Mouse (Mus musculus) spleen, postnatal 36 days (tissue): ENCODE data around the gene Zfp575.

Experiments
- DNase-seq, 2 experiments: peaks; one replicate each; pipeline ENCODE4 v3.0.0; 2022; ENCODE audit warnings: low spot score in 2 of 2, mixed read lengths in 1 of 2

Zfp575 gene

DNA sequence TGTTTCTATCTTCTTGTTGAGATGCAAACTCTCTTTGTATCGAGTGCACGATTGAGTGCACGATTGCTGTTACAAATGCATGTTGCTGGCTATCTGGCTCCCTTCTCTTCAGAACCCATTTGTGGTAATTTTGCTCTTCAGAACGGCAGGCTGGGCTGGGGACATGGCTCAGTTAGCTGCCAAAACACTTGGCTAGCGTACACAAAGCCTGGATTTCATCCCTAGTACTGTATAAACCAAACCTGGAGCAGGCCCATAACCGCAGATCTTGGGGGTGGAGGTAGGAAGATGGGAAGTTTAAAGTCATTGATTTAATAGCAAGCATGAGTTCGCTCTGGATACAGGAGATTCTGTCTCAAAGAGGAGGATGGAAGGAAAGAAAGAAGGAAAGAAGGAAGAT lies 18.1 kb upstream of the Zfp575 start:
- no peak for DNase-seq

DNA sequence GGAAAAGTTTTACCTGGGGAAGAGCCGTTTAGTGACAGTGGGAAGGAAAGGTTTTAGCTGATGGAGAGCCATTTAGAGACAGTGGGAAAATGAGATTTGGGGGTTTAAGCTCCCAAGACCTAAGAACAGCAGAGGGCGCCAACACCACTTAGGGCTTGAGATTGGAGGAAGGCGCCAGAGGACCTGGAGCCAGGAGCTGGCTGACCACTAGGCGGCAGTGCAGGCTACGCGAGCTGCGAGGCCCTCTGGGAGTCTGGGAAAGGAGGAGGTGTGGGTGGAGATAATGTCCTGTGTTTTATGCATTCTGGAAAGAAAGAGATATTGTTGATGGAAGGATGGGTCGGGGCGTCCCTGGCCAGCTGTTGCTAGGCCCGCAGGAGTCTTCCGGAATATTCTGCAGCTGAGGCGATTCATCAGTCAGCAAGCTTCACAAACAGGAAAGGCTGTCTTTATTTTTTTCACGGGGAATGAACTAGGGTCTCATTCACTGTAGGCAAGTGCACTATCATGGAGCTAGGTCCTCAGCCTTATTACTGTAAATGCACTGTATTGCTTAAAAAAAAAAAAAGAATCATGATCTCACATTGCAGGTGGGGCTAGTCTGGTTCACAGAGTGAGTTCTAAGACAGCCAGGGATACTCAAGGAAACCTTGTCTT lies 13.6 kb upstream of the Zfp575 start:
- peak; percentile 87 to 89 for DNase-seq

DNA sequence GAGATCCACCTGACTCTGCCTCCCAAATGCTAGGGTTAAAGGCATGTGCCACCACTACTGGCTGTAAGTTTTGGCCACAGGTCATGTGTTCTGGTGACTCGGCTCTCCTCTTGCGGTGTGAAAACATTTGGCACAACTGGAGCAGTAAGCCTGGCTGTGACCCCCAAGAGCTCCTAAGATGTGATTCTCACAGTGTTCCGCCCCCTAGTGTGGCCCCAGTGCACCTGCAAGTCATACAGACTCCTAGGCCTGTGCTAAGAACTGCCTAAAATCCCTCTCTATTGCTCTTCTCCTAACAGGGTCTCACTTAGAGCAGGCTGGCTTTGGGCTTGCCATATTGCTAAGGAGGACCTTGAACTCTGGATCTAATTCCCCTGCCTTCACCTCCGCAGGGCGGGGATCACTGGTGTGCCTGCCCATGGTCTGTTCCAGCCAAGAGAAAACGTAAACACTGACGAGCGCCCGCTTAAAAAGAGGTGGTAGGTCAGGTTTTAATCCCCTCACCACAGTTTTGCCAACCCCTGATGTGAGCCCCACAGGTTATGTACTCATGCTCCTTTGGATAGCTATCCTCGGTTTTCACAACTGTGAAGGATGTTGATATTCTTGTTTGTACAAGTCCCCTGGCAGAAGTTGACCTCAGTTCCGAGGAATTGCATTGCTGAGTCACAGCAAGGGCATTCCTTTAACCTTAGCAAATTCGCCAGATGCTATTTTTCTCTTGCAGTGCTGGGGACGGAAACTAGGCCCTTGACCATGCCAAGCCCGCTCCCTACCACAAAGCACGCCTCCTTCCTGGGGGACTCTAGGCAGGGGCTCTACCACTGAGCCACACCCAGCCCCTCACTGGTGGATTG lies 12.0 kb upstream of the Zfp575 start:
- DNase-seq, result no peak

DNA sequence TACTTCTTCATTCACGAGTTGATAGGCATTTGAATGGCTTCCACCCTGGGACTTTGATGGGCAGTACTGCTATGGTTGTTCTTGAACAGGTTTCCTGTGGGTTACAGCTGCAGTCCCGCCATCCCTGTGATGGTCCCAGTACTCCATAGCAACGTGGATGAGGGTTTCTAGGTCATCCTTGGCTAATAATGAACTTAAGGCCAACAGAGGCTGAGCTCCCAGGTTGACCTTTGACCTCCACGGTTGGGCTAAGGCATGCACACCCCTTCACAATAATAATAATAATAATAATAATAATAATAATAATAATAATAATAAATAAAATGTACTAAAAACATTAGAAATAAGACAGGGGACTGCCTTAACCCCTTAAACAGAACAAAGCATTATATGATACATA lies 10.7 kb upstream of the Zfp575 start:
- no peak for DNase-seq

DNA sequence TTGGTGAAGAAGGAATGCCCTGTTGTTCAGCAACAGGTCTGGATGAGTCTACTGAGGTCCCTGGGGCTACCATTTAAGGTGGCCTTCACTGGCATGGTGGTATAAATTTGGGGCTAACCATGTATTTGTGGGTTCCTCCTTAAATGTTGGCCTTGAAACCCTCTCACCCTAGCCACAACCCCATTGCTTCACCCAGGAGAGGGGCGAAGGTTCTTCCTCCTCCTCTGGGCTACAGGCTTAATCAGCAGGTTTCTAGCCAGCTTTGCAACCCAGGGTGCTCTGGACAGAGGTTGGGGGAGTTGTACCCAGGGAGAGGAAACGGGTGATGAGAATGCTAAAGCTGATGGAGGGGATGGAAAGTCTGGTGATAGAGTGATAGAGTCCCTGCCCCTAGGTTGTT lies 8.0 kb upstream of the Zfp575 start:
- DNase-seq, result no peak

DNA sequence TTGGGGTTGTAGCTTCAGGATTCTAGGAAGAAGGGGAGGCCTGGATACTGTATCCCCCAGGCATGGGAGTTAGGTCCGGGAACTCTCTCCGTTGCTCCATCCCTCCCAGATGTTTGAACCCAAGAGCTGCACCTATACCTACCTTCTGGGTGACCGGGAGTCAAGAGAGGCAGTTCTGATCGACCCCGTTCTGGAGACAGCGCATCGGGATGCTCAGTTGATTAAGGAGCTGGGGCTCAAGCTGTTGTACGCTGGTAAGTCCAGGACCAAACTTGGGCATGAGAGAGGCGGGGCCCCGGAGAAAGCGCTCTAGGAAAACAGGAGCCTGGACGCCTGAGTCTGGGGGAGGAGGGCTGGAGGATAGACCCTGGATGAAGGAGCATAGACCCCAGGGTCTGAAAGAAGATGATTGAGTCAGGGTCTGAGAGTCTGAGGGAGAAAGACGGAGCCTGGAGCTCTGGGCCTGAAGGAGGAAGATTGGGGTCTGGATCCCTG lies 6.9 kb upstream of the Zfp575 start:
- no peak for DNase-seq

DNA sequence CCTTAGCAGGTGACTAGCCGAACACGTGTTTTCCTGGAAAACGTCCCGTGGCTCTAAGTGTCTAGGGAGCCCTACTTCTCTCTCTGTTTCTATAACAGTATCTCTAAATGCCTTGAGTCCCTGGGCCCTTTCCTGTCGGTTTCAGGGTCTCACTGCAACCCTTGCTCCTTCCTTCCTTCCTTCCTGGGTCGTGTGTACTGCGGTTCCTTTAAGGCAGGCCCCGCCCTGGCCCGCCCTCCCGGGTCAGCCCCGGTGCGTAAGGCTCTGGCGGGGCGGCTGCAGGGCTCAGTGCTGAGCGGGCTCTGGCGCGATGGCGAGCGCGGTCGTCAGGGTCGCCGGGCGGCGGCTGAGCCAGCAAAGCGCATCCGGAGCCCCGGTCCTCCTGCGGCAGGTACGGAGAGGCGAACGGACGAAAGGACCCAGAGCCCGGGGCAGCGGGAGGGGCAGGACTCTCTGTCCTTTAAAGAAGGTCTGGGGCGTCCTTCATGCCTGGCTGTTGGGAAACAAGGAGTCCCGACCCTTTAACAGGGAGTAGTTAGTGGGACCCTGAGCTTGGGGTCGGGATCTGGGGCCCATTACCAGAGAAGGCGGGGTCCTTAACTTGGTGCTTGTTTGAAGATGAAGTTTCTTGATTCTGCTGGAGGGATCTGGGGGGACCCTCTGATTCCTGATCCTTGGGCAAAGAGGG lies 6.3 kb upstream of the Zfp575 start:
- DNase-seq, result peak; percentile 80 to 83

DNA sequence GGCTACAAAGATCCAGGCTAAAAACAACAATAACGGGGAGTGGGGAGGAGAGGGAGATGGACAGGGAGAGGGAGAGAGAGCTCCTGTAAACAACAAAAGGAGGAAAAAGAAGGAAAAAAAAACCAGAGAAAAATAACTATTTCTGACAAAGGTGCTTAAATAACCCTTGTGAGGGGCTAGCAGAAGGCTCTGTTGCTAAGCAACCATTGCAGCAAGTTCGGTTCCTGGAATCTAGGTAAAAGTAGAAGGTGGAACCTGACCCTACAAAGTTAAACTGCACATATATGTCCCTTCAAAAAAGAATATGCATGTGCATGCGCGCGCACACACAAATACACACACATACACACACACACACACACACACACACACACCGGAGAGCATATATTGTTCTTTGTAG lies 5.3 kb upstream of the Zfp575 start:
- no peak for DNase-seq

DNA sequence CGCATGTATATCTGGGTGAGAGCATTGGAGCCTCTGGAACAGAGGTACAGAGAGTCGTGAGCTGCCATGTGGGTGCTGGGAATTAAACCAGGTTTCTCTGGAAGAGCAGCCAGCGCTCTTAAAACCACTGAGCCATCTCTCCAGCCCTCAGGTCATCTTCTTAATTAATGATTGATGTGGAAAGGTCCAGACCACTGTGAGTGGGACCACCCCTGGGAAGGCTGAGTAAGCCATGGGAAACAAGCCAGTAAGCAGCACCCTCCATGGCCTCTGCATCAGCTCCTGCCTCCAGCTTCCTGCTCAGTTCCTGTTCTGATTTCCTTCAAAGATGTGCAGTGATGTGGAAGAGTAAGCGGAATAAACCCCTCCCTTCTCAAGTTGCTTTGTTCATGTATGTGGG lies 4.7 kb upstream of the Zfp575 start:
- no peak for DNase-seq

DNA sequence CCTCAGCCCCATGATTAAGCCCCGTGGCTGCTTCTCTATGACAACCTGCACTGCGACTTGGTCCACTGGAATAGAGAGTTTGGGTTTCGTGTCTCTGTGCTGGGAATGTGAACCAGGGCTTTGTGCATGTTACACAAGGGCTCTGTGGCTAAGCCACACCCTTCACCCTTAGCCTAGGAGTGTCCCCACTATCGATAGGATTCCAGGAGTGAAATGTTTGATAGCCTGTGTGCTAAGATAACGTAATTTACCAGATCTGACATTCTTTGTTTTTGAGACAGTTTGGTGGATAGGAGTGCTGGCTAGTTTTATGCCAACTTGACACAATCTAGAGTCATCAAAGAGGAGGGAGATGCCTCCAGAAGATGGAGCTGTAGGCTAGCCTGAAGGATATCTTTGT lies 4.3 kb upstream of the Zfp575 start:
- no peak for DNase-seq

DNA sequence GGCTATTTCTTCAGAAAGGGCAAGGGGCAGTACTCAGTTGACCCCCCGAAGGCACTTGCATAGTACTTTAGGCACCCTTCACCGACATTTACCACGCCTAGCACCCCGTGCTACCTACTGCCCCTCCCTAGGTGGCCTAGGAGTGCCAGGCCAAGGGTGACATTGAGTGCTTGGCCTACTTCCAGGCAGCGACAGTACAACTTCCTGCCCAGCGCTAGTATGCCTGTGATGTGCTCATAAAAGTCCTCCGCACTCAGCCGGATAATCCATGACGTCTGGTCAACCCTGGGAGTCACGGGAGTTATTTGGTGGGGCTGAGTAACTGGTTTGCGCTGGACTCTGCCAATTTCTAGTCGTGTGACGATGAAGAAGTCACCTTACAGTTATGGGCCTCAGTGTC lies 895 bp upstream of the Zfp575 start:
- no peak for DNase-seq

DNA sequence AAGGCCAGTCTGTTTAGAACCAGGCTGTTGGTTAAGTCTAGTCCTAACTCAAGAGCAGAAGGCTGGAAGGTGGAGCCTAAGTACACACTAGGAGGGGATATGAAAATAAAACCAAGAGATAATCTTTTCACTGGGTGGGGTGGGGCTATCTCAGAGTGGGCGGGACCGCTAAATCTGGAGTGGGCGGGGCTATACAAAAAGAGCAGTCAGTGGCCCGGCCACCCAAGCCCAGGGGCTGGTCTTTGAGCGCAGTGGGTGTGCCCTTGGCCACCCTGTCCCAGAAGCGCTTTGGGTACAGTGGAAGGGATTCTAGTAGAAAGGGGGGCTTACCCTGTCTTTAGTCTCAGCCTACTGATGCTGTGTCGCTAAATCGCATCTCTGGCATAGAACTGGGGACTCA lies 613 bp downstream of the Zfp575 start:
- DNase-seq, result no peak

DNA sequence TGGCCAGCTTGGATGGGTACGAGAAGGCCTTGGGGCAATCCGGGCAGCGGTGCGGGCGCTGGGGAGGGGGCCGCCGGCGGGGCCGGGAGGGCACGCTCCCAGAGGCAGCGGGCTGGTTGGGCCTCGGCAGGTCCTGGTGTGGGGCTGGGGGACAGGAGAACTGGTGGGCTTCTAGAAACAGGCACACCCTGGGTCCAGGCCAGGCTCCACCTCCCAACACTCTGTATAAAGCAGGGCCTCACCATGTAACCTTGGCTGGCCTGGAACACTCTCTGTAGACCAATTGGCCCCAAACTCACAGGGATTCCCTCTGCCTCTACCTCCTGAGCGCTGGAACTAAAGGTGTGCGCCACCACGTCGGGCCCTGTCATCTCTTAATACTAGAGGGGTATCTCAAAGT lies 1.4 kb downstream of the Zfp575 start:
- no peak for DNase-seq

DNA sequence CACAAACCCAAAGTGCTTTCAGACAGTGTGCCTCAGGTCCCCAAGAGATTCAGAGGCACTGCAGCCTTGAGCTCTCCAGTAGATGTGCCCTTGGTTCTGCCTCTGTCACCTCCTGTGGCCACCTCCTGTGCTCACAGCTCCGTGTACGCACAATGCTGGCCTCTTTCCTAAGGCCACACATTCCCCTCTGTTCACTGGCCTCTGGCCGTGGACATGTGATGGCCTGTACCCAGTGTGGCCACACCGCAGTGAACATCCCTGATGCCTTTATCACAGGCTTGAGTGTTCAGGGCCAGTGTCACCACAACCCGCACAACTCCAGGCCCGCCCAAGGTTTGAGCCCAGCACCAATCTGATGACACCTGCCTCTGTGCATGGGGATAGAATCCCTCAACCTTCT lies 2.6 kb downstream of the Zfp575 start:
- DNase-seq, result no peak

DNA sequence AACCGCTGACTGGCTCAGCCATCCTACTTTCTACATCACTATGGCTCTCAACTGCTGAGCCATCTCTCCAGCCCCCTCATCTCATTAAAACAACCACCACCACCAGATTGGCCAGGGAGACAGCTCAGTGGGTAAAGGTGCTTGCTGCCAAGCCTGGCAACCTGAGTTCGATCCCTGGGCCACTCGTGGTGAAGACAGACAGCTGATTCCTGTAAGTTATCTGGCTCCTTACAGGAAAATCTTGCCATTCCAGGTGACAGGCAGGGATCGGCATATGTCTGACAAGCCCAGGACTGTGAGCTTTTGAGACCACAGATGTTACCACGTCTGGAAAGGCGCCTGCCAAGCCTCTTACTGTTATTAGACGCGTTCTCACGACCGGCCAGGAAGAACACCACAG lies 9.6 kb downstream of the Zfp575 start:
- DNase-seq, result no peak

DNA sequence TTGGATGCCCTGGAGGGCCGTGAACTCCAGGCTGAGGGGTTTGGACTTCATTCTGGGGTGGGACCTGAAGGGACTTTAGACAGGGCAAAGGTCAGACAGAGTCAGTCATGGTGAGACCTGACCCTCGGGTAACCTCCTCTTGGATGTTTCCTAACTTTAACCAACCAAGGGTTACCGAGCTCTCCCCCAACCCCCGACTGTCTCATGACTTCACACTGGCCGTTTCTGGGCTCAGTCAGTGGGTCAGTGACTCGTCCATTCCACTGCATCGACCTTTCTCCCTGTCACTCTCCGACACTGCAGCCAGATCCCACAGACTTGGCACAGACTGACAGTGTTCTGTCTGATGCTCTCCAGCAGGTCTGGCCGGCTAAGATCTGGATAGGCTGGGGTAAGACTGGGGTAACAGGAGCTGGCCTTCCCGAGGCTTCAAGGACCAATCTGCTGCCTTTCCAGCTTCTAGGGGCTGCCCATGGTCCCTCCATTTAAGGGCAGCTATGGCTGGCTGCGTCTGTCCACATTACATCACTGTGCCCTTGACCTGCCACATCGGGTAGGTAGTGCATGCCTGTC lies 13.1 kb downstream of the Zfp575 start:
- no peak for DNase-seq

DNA sequence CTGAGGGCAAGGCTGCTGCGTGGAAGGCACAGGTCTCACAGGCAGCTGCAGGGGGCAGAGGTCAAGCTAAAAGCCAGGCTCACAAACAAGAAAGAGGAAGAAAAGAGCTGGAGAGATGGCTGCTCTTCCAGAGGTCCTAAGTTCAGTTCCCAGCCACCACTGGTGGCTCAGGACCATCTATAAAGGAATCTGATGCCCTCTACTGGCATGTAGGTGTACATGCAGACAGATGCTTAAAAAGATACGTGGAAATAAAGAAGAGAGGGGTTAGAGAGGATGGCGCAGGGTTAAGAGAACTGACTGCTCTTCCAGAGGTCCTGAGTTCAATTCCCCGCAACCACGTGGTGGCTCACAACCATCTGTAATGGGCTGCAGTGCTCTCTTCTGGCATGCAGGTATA lies 15.0 kb downstream of the Zfp575 start:
- no peak for DNase-seq

DNA sequence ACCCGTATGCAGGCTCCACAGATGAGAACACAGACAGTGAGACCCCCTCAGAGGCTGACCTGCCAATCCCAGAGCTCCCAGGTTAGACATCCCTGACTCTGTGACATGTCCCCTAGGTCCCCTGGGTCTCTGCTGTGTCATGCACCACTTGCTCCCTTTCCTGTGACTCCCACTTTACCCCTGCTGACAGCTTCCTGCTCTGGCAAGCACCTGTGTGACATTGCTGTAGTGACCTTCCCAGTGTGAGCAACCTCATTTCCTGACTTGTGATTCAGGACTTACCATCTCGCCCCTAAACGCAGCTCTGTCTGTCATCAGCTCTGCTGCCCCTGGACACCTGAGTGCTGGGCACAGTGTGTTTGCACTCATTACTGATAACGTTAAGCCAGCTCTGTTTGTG lies 16.4 kb downstream of the Zfp575 start:
- no peak for DNase-seq

DNA sequence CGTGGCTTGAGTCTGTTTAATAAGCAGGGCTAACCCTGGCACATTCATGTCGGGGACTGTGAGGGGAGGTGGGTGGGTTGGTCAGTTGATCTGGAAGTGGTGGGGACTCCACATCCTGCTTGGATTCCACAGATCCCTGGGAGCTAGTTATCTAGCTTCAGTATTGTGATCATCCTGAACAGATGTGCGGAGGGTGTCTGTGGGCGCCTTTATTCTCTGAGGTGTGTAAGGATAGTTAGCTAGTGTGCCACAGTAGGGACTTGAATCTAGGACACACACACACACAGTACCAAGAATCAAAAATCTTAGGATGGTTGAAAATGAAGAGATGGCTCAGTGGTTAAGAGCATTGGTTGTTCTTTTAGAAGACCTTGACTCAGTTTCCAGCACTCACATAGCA lies 18.9 kb downstream of the Zfp575 start:
- DNase-seq, result no peak

DNA sequence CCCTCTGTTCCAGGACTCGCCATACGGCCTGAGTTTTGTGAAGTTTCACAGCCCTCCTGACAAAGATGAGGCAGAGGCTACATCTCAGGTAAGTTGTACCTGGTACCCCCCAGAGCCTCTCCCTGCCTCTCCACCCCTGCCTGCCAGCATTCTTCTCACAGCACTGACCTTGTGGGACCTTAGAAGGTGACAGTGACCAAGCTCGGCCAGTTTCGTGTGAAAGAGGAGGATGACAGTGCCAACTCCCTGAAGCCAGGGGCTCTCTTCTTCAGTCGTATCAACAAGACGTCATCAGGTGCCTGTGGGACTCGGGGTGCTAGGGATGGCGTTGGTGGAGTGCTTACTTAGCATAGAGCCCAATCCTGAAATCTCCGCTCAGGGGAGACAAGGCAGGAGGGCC lies 21.2 kb downstream of the Zfp575 start:
- no peak for DNase-seq

DNA sequence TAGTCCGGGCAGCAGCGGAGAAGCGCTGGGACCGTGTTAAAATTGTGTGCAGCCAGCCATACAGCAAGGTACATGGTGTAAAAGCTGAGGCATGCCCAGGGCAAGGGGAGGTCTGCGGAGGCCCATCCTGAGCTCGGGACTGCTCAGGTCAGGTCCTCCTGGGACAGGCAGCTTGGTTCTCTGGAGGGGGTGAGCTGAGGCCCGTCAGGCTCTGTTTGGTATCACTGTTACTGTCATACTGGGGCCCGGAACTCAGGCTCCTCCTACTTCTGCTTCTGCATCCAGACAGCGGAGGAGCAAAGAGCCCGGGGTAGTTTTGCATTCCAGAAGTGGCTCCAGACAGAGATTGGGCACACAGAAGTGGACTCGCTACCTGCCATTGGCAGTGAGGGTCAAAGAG lies 21.8 kb downstream of the Zfp575 start:
- DNase-seq, result peak; percentile 42 to 55

DNA sequence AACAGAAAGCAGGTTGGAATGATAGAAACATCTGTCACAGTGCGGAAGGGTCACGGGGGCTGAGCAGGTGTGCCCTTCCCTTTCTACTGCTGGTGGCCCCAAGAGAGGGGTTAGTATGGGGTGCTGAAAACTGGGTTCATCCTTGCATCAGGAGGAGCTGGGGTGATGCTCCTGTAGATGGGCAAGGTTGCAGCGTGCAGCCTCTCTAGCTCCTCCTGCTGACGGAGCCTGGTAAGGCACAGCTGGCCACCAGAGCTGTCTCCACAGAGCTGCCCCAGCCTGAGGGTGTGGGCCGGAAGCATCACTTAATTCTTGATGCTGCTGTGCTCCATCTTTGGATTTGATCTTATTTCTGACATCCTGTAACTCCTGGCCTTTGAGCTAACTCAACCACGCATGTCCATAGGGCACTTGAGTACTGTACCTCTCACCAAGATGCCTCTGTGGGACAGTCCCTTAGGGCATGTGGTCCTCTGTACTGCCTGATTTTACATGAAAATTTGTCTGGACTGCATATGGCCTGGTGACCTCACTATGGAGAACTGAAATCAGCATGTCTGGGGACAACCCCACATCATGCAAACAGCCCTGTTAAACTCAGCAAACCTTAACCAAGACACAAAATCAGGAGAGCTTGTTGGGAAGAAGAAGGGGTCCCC lies 22.7 kb downstream of the Zfp575 start:
- DNase-seq, result peak; percentile 81 to 82
